Mouse (Mus musculus): Measurements from ENCODE around the gene St6galnac4.
A peak's percentile ranks its signal among the peaks of the same experiment; 100 is the strongest.

St6galnac4 gene

GRCm38 (mm10) chr2:32572196-32572595 lies 14.7 kb upstream of the St6galnac4 start:
- DNase-seq = no peak

GRCm38 (mm10) chr2:32574497-32574896 lies 12.4 kb upstream of the St6galnac4 start, which contains the start of gene Pip5kl1:
TSS of gene Pip5kl1 (plus strand) at chr2:32574797.
- DNase-seq = no peak

GRCm38 (mm10) chr2:32574901-32575585 lies 11.9 kb upstream of the St6galnac4 start:
- peak; percentile 72 for DNase-seq

DNA sequence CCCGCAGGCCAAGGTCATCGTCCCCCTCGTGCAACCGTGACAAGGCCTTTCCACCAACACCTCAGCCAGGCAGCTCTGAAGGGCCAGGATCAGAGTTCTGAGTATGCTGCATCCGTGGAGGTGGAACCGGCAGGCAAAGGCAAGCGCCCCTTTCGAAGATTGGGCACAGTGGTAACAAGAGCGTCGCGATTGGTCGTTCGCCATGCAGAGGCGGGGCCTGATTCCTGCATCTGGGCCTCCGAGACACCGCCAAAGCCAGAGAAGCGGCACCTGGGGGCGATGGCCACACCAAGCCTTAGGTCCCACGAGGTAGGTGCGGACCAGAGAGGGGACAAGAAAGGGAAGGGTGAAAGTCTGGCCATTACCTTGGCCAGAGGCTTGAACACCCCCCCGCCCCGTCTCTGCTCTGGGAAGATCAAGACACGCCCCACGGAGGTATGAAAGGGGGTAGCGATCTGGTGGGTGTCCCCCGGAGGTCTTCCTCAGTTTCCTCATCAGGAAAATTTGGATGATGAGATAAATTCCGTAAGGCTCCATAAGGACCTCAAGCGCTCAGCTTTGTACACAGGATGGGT lies 11.2 kb upstream of the St6galnac4 start, which contains the start of gene 9430097D07Rik:
Gene 9430097D07Rik (minus strand): TSS at position 99 of the 575 bp plus-strand sequence.
- peak; percentile 74 for DNase-seq

- no peak for DNase-seq
Observed at GRCm38 (mm10) chr2:32576532-32576931, 10.4 kb upstream of the St6galnac4 start.

- DNase-seq = no peak
Observed at GRCm38 (mm10) chr2:32578146-32579046, 8.5 kb upstream of the St6galnac4 start.

DNA sequence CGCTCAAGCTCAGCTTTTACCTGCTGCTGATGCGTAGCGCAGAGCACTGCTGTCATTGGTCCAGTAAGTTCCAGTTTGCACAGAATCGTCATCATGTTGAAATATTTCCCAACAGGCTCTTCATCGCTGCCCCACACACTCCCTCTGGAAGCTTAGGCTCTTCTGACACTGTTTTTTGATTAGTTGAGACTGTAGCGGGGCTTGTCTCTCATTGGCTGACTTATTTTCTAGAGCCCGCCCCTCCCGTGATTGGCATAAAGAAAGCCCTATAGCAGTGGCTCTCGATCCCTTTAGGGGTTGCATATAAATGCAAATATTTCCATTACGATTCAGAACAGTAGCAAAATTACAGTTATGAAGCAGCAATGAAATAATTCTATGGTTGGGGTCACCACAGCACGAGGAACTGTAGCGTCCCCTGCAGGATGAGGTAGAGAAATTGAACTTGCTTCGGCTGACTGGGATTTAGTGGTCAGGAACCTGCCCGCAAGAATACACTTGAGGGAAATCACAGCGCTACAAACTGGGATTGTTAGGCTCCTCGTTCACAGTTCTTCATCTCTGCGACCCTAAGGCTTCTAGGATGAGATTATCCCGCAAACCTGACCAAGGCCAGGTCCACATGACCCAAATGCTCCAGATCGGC lies 5.3 kb upstream of the St6galnac4 start:
- DNase-seq = peak; percentile 33

DNA sequence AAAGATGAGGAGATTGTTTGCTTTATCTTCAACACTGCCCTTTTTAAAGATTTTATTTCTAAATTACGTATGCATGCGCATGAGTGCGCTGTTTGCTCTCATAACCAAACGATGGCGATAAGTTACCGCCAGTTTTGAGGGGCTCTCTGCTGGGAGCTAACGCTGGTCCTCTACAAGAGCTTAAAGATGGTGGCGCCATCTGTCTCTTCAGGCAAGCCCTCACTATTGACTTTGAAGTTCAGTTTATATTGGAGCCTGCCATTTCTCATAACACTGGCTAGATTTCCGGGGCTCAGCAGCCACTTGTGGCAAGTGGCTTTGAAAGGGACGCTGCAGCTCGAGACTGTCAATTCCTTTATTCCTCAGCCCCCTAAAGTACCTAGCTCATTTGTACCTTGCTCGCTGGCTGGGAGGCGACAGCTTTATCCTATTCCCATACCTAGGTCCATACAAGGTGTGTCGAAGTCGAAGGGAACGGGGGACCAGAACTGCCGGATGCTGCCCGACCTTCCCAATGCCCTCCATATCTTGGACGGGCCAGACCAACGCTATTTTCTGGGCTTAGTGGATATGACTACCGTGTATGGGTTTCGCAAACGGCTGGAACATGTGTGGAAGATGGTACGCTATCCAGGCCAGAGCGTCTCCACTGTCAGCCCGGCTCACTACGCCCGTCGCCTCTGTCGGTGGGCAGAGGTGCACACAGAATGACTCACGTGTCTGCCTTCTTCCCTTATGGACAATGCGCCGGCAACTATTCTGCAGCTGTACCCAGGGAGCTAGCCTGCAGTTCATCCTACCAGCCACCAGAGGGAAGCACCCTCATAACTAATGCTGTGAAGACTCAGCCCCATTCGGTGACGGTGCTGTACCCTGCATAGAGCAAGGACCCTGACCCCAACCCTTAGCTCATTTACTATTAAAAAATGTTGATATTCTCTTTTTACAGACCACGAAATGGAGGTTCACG lies 3.8 kb upstream of the St6galnac4 start:
- DNase-seq = peak; percentile 83

DNA sequence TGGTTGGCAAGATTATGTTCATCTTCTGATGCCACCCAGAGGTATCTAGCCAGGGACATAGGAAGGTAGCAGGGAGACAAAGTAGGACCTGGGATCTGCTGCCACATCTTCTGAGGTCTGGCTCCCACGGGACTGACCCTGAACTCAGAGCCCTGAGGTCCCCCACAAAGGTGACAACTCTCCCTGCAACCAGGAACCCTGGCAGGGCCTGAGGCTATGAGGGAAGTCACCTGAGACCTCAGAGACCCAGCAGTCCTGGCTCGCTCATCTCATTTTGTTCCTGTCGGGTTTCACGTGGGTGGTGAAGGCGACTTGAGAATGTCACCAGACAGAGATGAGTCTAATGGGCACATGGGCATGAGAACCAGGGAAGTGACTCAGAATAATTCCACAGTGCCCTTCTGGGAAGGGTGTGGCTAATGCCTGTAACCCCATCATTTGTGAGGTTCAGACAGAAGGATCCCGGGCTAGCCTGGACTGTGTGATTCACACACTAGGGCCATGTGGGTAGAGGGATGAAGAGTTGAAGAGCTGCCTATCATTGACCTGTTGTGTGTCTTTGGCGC lies 1.7 kb upstream of the St6galnac4 start:
- no peak for DNase-seq

GRCm38 (mm10) chr2:32587731-32588321 lies 931 bp downstream of the St6galnac4 start:
- peak; percentile 44 for DNase-seq

DNA sequence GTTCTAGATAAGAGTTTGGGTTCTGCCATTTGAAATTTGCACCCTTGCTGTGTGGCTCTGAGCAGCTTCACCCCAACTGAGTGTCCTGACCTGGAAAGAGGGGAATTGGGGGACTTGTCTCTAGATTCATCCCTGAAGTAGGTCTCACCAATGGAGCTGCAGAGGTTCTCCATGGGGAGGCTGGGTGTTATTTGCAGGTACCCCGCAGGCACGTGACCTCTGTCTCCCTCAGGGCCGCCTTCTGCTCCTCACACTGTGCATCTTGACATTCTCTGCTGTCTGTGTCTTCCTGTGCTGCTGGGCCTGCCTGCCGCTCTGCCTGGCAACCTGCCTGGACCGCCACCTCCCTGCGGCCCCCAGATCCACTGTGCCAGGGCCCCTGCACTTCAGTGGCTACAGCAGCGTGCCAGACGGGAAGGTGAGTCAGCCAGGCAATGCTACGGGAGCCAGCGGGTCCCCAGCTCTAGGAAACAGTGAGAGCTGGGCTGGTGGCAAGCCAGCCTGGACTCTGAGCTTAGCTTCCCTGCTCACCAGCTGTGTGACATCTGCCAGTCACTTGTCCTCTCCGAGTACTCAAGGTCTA lies 2.4 kb downstream of the St6galnac4 start:
- no peak for DNase-seq

GRCm38 (mm10) chr2:32590224-32590623 lies 3.3 kb downstream of the St6galnac4 start:
- DNase-seq = no peak

GRCm38 (mm10) chr2:32591249-32591648 lies 4.4 kb downstream of the St6galnac4 start:
- DNase-seq = no peak

GRCm38 (mm10) chr2:32596725-32597124 lies 9.8 kb downstream of the St6galnac4 start:
- DNase-seq = no peak

DNA sequence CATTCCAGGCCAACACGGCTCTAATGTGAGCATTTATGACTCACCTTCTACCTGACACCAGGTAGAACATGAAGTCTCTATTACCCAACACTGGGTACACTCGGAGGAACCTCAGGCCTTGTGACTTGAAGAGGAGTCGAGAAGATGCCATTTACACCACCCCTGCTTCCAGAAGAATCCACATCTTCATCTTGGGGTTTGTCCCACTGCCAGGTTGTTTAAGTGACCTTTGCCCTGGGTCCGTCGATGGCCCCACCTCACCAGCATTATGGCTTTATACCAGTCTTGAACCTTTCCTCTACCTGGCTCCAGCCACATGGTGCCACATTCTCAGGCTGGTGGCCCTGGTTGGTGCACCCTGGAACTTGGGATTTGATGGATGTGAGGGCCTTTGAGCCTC lies 10.4 kb downstream of the St6galnac4 start:
- DNase-seq = no peak

- no peak for DNase-seq
Observed at GRCm38 (mm10) chr2:32597699-32598098, 10.8 kb downstream of the St6galnac4 start.

- no peak for DNase-seq
Observed at GRCm38 (mm10) chr2:32598506-32598905, 11.6 kb downstream of the St6galnac4 start.

DNA sequence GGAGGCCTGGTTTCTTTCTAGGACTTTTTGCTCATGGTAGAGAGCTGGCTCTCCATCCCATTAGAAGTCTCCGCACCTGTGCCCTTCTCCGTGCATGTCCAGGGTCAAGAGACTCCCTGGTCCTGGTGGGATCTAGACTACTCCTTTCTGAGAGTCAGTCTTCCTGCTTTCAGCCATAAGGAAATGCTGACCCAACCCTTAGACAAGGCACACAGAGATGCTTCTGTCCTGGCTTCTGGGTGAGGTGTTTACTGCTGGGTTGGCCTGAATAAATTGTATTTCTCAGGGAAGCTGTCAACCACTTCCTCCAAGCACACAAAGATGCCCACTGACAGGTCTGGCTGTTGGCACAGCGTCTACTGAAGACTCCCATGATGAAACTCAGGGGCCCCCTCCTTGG lies 12.5 kb downstream of the St6galnac4 start, which contains the start of gene St6galnac6:
Gene St6galnac6 (plus strand): TSS at position 301 of the 400 bp plus-strand sequence.
- DNase-seq = no peak

DNA sequence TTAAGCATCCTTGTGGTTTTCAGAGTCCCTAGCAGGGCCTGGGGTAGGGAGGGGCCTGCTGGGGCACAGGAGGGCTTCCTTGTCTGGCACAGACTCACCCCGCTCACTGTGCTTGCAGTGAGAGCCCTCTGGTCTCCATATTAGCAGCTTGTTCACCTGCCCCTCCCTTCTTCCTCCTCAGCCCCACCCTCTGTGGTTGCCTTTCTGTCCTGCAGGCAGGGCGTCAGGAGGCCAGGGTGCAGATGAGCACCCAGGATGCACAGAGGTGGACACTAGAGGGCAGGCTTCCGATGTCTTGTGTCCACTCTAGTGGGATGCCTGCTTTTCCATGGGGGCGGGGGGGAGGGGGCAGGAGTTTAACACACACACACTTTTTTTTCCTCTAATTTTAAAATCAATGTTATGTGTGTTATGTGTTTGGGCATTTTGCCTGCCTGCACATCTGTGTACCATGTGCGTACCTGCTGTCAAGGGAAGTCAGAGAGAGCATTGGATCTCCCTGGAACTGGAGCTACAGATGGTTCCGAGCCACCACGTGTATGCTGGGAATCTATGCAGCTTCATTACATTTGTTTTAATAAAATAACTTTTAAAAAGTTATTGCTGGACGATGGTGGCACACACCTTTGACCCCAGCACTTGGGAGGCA lies 14.6 kb downstream of the St6galnac4 start:
- DNase-seq = peak; percentile 45

DNA sequence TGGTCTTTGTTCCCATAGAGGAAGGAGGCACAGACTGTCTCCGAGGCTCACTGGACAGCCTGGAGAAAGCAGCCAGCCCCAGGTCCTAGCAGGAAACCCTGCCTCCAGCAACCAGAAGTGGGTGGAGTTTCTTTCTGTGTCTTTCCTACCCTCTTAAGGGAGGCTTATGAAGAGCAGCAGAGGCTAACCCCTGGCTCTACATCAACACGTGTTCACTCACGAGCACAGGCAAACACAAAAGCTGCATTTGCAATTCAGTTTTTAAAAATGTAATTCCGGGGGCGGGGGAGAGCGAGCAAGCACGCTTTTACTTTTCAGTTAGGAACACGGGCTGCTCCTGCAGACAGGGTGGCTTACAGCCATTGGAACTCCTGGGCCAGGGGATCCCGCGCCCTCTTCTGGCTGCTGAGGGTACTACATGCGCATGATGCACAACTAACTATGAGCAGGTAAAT lies 15.7 kb downstream of the St6galnac4 start:
- peak; percentile 90 for DNase-seq

Measured in thymus, postnatal 14 days (tissue).